ENCODE assay signal across 14 mouse cellular contexts in the genomic region with DNA sequence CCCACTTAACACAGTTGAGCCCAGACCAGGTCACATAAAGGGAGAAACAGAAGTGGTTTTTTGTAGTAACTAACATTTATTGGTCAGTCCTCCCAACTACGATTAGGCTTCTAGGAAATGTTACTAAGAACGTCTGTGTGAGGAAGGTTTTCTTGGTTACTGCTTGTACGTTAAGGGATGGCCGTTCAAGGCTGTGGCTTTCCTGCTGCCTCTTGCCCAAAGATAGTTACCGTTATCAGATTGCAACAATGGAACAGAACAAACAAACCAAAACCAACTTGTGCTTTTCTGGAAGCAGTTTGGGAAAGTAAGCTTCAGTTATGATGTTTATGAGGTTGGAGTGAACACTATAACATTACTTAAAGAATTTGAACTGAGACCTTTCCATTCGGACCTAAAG.
"Had no signal": no experiment of that assay in that cellular context is flagged by ENCODE, and none has a peak within 500 bp of the region (broad histone marks: within the 10 kb centered on the region; RNA-seq: fewer than 3 reads in every experiment).

No protein-coding gene starts in this region.

- H3K27ac ChIP-seq: midbrain, embryonic 10.5 days; neural tube, embryonic 15.5 days had no signal

- H3K9me3 ChIP-seq: liver, embryonic 13.5 days; midbrain, embryonic 10.5 days; neural tube, embryonic 15.5 days had no signal

- H3K4me2 ChIP-seq: liver, embryonic 13.5 days; neural tube, embryonic 15.5 days had no signal

- H3K9ac ChIP-seq: liver, embryonic 13.5 days; neural tube, embryonic 15.5 days had no signal

- ATAC-seq: intestine, postnatal 0 days; lung, postnatal 0 days had no signal

- H3K4me3 ChIP-seq: liver, embryonic 13.5 days; midbrain, embryonic 10.5 days; myocyte; neural tube, embryonic 15.5 days had no signal

- DNase-seq: kidney, adult 8-10 months; kidney, postnatal 25 days; liver, embryonic 13.5 days; lung, adult 2 months; lung, postnatal 4 days; midbrain, embryonic 14.5 days; right cerebral cortex, adult 18-20 months; right cerebral cortex, postnatal 25 days; thymus, postnatal 36 days had no signal

- H3K27me3 ChIP-seq: liver, embryonic 13.5 days; neural tube, embryonic 15.5 days had no signal

- H3K36me3 ChIP-seq: liver, embryonic 13.5 days; midbrain, embryonic 10.5 days; neural tube, embryonic 15.5 days had no signal
